ENCODE assay signal across 8 mouse cellular contexts in the genomic region with DNA sequence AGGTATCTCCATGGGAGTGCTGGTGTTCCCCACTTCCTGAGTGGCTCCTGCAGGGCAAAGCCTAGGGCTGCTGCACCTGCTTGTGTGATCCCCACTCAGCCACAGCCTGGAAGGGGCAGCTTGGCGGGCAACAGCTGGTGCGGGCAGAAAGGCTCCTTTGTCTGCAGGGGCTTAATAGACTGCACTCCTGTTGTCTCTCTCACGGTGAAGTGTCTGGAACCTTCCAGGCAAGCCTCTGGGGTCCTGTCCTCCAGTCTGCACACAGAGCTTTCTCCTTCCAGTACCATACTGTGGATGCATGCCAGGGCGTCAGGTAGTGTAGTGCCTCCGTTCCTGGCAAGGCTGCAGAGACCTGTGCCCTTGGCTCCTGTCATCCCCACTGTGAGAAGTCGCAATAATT. TPM values are rescaled to one million over a fixed set of nuclear protein-coding genes. Genes with fewer than 3 reads are reported as not detected.
DNase-seq lines count a peak whose midpoint lies in the region; ATAC-seq and TF ChIP-seq lines count a peak whose summit lies in the region.

No protein-coding gene starts in this region.

- 80% methylated on average over 6 of the region's 6 CpGs for WGBS in heart, embryonic 10.5 days
- 43% methylated on average over 6 of the region's 6 CpGs for WGBS in forebrain, embryonic 15.5 days
- 81% methylated on average over 6 of the region's 6 CpGs for WGBS in liver, postnatal 0 days (ENCODE audit: insufficient replicate concordance)

- no peaks in the 10 kb centered on the region for H3K9me3 ChIP-seq in heart, embryonic 10.5 days
- H3K9me3 ChIP-seq in G1E (replicated peaks): no peaks in the 10 kb centered on the region
- H3K9me3 ChIP-seq in forebrain, embryonic 15.5 days: no peaks in the 10 kb centered on the region
- no peaks in the 10 kb centered on the region for H3K9me3 ChIP-seq in liver, postnatal 0 days (ENCODE audit: low read length)

- H3K4me2 ChIP-seq in forebrain, embryonic 15.5 days (replicated peaks): peak overlapping the region; percentile 88
- H3K4me2 ChIP-seq in liver, postnatal 0 days (ENCODE audit: low read depth, low read length): peak overlapping the region; percentile 84

- H3K27me3 ChIP-seq in heart, embryonic 10.5 days (ENCODE audit: insufficient read depth, poor library complexity, severe bottlenecking): no peaks in the 10 kb centered on the region
- no peaks in the 10 kb centered on the region for H3K27me3 ChIP-seq in G1E (ENCODE audit: insufficient read depth, low read length)
- H3K27me3 ChIP-seq in forebrain, embryonic 15.5 days: no peaks in the 10 kb centered on the region
- H3K27me3 ChIP-seq in liver, postnatal 0 days (ENCODE audit: insufficient read depth, low read length): no peaks in the 10 kb centered on the region

- H3K9ac ChIP-seq in forebrain, embryonic 15.5 days (replicated peaks): 0 out of 2 replicates have a peak overlapping the region, but pooled peaks have one; percentile 77
- H3K9ac ChIP-seq in liver, postnatal 0 days (replicated peaks): no peak overlapping the region; the same call in 1 of the 2 replicates

- no peak for TF ChIP-seq EP300 in liver, postnatal 0 days (IDR thresholded peaks at IDR 0.05; ENCODE audit: low read depth)

- peaks cover 53% of the 10 kb centered on the region for H3K4me1 ChIP-seq in heart, embryonic 10.5 days
- H3K4me1 ChIP-seq in G1E (ENCODE audit: insufficient read depth, low read depth, low read length): peaks cover 74% of the 10 kb centered on the region
- H3K4me1 ChIP-seq in forebrain, embryonic 15.5 days: peaks cover 47% of the 10 kb centered on the region
- H3K4me1 ChIP-seq in liver, postnatal 0 days (ENCODE audit: insufficient read depth): peaks cover 49% of the 10 kb centered on the region

- peaks cover 58% of the 10 kb centered on the region for H3K36me3 ChIP-seq in heart, embryonic 10.5 days
- peaks cover 70% of the 10 kb centered on the region for H3K36me3 ChIP-seq in G1E (replicated peaks)
- 0 out of 2 replicates have a peak, but pooled peaks cover 3% of the 10 kb centered on the region for H3K36me3 ChIP-seq in forebrain, embryonic 15.5 days
- peaks cover 41% of the 10 kb centered on the region for H3K36me3 ChIP-seq in liver, postnatal 0 days (replicated peaks; ENCODE audit: insufficient read depth, low read length)

- DNase-seq in heart, embryonic 10.5 days (ENCODE audit: low spot score): no peak
- no peak for DNase-seq in heart, postnatal 10 days
- no peak for DNase-seq in G1E (ENCODE audit: low spot score)
- no peak for DNase-seq in liver, postnatal 0 days
- no peak for DNase-seq in T-cell, adult 2 months (ENCODE audit: low spot score)
- no peak for DNase-seq in spleen, adult 12 weeks (ENCODE audit: low spot score)
- DNase-seq in left cerebral cortex, postnatal 4 days: no peak

- no peak for ATAC-seq in G1E (ENCODE audit: extremely low read depth, insufficient number of reproducible peaks, low FRiP score, poor library complexity, severe bottlenecking)
- no peak for ATAC-seq in forebrain, embryonic 15.5 days (replicated peaks)
- no peak for ATAC-seq in liver, postnatal 0 days

- TF ChIP-seq CTCF in G1E (IDR thresholded peaks at IDR 0.05; ENCODE audit: low read depth, low read length): no peak
- TF ChIP-seq CTCF in liver, postnatal 0 days (IDR thresholded peaks at IDR 0.05; ENCODE audit: low read depth): no peak

- peak overlapping the region; percentile 93 for H3K4me3 ChIP-seq in heart, embryonic 10.5 days
- peak overlapping the region; percentile 97; the same call in 1 of the 2 replicates for H3K4me3 ChIP-seq in G1E (ENCODE audit: low read depth, low read length)
- H3K4me3 ChIP-seq in forebrain, embryonic 15.5 days: peak overlapping the region; percentile 68
- peak overlapping the region; percentile 85 for H3K4me3 ChIP-seq in liver, postnatal 0 days (ENCODE audit: low read depth, low read length)

- H3K27ac ChIP-seq in heart, embryonic 10.5 days: no peak overlapping the region
- peak overlapping the region; percentile 33; the same call in 1 of the 2 replicates for H3K27ac ChIP-seq in forebrain, embryonic 15.5 days (replicated peaks)
- no peak overlapping the region for H3K27ac ChIP-seq in liver, postnatal 0 days (ENCODE audit: low read depth)

- intact Hi-C loops in heart, postnatal 10 days (cut with DNase I): no loop called here
- intact Hi-C loops in left cerebral cortex, postnatal 4 days (cut with DNase I): loop anchor here (10.0 kb wide), 1 partner anchor 134 kb away; a partner anchor contains a TSS

RNA-seq across cellular contexts. Expression of a gene that starts 2.9 kb away (rescaled TPM):
- 12.4 and 17.8 TPM in 2 replicates for polyA plus RNA-seq in heart, embryonic 10.5 days (2016; fragmentation: Nextera tagmentation; extraction: Ambion mirVana)
- 100 to 1,000 TPM; 110 to 112 TPM for total RNA-seq in heart, postnatal 10 days (2021)
- total RNA-seq in G1E (2014; fragmentation: Nextera tagmentation) (138 and 172 TPM in 2 replicates), G1E (2017) (150 and 154 TPM in 2 replicates)
- 161 and 170 TPM in 2 replicates for polyA plus RNA-seq in G1E (2012)
- polyA plus RNA-seq in forebrain, embryonic 15.5 days (2015; fragmentation: Nextera tagmentation; extraction: Ambion mirVana): 20.3 and 21.5 TPM in 2 replicates
- polyA plus RNA-seq in liver, postnatal 0 days (2015; fragmentation: Nextera tagmentation; extraction: Ambion mirVana): 9.1 and 11.2 TPM in 2 replicates
- total RNA-seq in left cerebral cortex, postnatal 4 days (2021): 100 to 1,000 TPM; 100 to 111 TPM

RNA-seq across cellular contexts. Expression of a gene that starts 13.2 kb away (rescaled TPM):
- 14.8 and 15.6 TPM in 2 replicates for polyA plus RNA-seq in heart, embryonic 10.5 days (2016; fragmentation: Nextera tagmentation; extraction: Ambion mirVana)
- total RNA-seq in heart, postnatal 10 days (2021): 10 to 100 TPM; 15.1 to 17.6 TPM
- total RNA-seq in G1E (2014; fragmentation: Nextera tagmentation) (24.7 and 34.2 TPM in 2 replicates), G1E (2017) (18.0 and 18.1 TPM in 2 replicates)
- polyA plus RNA-seq in G1E (2012): 34.8 and 37.4 TPM in 2 replicates
- polyA plus RNA-seq in forebrain, embryonic 15.5 days (2015; fragmentation: Nextera tagmentation; extraction: Ambion mirVana): 13.4 TPM in 2 replicates
- polyA plus RNA-seq in liver, postnatal 0 days (2015; fragmentation: Nextera tagmentation; extraction: Ambion mirVana): 7.4 and 8.7 TPM in 2 replicates
- total RNA-seq in left cerebral cortex, postnatal 4 days (2021): 10 to 100 TPM; 28.8 to 30.8 TPM

RNA-seq across cellular contexts. Expression of a gene that starts 19.9 kb away (rescaled TPM):
- 689 and 872 TPM in 2 replicates for polyA plus RNA-seq in heart, embryonic 10.5 days (2016; fragmentation: Nextera tagmentation; extraction: Ambion mirVana)
- 1,000 to 10,000 TPM; 1,058 to 1,125 TPM for total RNA-seq in heart, postnatal 10 days (2021)
- total RNA-seq in G1E (2014; fragmentation: Nextera tagmentation): 248 and 258 TPM in 2 replicates
- total RNA-seq in G1E (2017): 81.9 and 82.7 TPM in 2 replicates
- 1,539 and 1,678 TPM in 2 replicates for polyA plus RNA-seq in G1E (2012)
- polyA plus RNA-seq in forebrain, embryonic 15.5 days (2015; fragmentation: Nextera tagmentation; extraction: Ambion mirVana): 437 and 444 TPM in 2 replicates
- polyA plus RNA-seq in liver, postnatal 0 days (2015; fragmentation: Nextera tagmentation; extraction: Ambion mirVana): 537 and 576 TPM in 2 replicates
- total RNA-seq in left cerebral cortex, postnatal 4 days (2021): 100 to 1,000 TPM; 247 to 270 TPM

RNA-seq across cellular contexts. Expression of a gene that starts 22.1 kb away (rescaled TPM):
- polyA plus RNA-seq in heart, embryonic 10.5 days (2016; fragmentation: Nextera tagmentation; extraction: Ambion mirVana): 2.0 and 4.0 TPM in 2 replicates
- total RNA-seq in heart, postnatal 10 days (2021): 1 to 10 TPM; 3.2 to 4.1 TPM
- total RNA-seq in G1E (2014; fragmentation: Nextera tagmentation) (67.2 and 74.4 TPM in 2 replicates), G1E (2017) (3.7 and 5.5 TPM in 2 replicates)
- polyA plus RNA-seq in G1E (2012): 66.6 and 73.9 TPM in 2 replicates
- 29.7 and 39.5 TPM in 2 replicates for polyA plus RNA-seq in forebrain, embryonic 15.5 days (2015; fragmentation: Nextera tagmentation; extraction: Ambion mirVana)
- 0.11 and 0.18 TPM in 2 replicates for polyA plus RNA-seq in liver, postnatal 0 days (2015; fragmentation: Nextera tagmentation; extraction: Ambion mirVana)
- 100 to 1,000 TPM; 299 to 316 TPM for total RNA-seq in left cerebral cortex, postnatal 4 days (2021)

RNA-seq across cellular contexts. Expression of a gene that starts 29.5 kb away (rescaled TPM):
- 16.1 and 24.4 TPM in 2 replicates for polyA plus RNA-seq in heart, embryonic 10.5 days (2016; fragmentation: Nextera tagmentation; extraction: Ambion mirVana)
- total RNA-seq in heart, postnatal 10 days (2021): 100 to 1,000 TPM; 132 to 190 TPM
- total RNA-seq in G1E (2014; fragmentation: Nextera tagmentation): 89.8 and 92.3 TPM in 2 replicates
- 19.2 and 24.3 TPM in 2 replicates for total RNA-seq in G1E (2017)
- polyA plus RNA-seq in G1E (2012): 295 and 302 TPM in 2 replicates
- 33.0 and 34.9 TPM in 2 replicates for polyA plus RNA-seq in forebrain, embryonic 15.5 days (2015; fragmentation: Nextera tagmentation; extraction: Ambion mirVana)
- 3.0 and 4.3 TPM in 2 replicates for polyA plus RNA-seq in liver, postnatal 0 days (2015; fragmentation: Nextera tagmentation; extraction: Ambion mirVana)
- 100 to 1,000 TPM; 158 to 163 TPM for total RNA-seq in left cerebral cortex, postnatal 4 days (2021)
